Mouse (Mus musculus) spleen, adult 18-20 months (tissue): ENCODE results near the gene Spata22.
"Not testable (repeated sequence)": the region's sequence is repeated elsewhere in the genome, so short reads cannot be mapped to it uniquely, and the experiment has no call there.

ENCODE experiments used
- DNase-seq, 2 experiments: peaks; one replicate each; pipeline ENCODE4 v3.0.0; 2022; ENCODE audit warnings: mixed read lengths in 2 of 2

Gene Spata22

DNA sequence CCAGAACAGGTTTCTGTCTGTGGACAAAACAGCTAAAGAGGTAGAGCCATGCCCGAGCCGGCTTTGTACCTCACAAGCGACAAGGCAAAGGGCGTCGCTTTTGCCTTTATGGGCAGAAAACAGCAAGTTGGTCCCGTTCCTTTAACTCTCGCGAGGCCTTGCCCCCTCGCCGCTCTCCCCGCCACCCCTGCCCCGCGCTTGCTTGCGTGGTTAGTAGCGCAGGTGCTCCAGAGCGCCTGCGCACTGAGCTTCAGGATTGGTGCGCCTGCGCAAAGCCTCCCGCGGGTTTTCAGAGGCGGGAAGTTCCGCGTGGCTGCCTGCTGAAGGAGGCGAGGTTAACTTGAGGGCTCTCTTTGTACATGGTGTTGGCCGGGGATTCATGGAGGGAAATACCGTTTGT is at the start of gene Spata22, which contains the start of the genes Aspa and Gm49340:
TSS of gene Spata22 (plus strand) at position 300 of the 400 bp plus-strand sequence.
TSS of gene Aspa (minus strand) at position 155 of the 400 bp plus-strand sequence.
TSS of gene Gm49340 (plus strand) at position 300 of the 400 bp plus-strand sequence.
- no peak for DNase-seq

DNA sequence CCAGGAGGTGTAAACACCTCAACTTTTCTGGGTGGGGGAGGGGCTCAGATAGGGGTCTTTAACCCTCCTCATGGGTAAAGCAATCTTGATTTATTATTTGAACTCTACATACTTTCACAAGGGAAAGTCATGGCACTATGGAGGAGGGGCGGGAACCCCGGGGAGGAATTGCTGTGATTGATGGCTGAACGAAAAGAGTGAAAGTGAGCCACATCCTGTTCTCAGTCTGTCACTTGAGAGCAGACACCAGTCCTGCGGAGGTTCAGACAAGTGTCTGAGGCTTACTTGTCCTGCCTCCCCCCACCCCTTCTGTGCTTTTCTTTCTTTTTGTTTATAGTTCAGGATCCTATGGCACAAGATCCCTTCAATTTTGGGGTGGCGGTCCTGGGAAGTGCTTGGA is 48.8 kb upstream of the Spata22 start:
- no peak for DNase-seq

DNA sequence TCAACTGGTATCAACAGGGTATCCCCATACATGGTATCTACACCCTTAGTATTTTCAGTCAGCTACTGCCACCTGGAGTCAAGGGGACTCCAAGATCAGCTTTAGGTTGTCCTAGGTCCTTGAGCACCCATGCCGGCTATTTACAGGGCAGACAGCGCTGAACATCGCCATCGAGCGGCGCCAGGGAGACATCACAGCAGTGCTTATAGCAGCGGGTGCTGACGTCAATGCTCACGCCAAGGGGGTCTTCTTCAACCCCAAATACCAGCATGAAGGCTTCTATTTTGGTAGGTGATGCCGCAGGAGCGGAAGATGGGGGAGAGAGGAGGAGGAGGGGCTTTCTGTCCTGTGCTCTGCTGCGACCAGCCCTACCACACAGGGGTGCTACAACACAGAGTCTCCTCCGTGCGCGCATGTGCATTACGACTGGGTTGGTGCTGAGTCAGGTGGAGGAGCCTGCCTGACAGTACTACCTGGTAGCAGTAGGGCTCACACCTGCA is 48.0 kb upstream of the Spata22 start:
- peak in 1 of 2 experiments; percentile 4 for DNase-seq

DNA sequence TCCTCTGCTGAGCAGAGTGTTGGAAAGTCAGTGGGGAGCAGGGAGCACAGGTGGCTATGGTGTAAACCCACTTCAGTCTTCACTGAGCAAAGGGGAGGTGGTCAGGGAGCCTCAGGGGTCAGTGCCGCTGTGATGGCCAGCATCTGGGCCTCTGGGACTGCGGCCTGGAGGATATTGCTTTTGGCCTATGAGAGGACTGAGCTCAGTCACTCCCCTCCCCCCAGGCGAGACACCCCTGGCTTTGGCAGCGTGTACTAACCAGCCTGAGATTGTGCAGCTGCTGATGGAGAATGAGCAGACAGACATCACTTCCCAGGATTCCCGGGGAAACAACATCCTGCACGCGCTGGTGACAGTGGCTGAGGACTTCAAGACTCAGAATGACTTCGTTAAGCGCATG is 46.2 kb upstream of the Spata22 start:
- no peak for DNase-seq

DNA sequence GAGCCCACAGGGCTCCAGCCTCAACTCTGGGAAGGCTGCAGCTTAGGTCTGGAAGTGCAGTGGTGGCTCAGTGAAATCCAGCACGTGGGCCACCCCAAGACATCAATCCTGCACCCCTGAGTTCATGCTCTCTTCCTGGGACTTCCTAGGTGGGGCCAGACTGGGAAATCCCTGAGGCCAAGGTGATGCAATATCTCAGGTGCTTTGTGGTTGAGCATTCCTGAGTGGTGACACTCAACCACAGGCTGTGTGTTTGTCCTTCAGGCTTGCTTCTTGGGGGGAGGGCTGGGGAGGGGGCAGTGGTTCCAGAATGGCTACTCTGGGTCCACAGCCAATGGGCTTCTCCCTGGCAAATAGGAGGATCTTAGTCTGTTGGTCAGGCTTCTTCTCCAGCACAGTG is 45.6 kb upstream of the Spata22 start:
- DNase-seq: no peak

DNA sequence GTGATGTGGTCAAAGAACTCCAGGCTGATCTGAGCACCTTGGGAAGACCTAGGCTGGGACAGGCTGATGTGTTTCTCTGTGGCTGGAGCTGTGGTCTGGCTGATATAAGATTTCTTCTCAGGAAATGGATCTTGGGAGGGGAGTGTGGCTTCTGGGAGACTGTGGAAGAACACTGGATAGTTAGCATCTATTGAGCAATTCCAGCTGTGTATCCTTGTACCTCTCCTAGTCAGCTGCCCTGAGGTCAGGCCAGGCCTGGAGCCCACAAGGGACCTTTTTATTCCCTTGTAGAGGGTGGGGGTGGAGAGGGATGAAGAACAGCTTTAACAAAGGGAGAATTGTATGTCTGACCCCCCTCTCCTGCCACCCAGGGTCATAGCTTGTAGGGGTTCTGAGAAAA is 45.2 kb upstream of the Spata22 start:
- DNase-seq: no peak

DNA sequence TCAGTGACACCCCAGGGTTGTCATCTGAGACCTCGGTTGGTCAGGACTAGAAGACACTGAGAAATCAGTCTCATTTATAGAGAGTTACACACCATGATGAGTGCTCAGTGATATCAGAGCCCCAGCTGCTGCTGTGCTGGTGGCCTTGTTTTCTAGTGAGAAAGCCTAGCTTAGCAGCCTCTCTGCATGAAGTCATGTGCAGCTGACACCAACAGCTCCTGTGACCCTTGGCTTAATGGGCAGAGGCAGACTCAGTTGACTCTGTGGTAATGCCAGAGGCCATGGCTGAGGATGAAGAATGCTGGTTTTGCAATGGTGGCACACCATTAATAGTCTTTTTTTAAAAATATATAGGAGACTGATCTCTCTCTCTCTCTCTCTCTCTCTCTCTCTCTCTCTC is 39.9 kb upstream of the Spata22 start:
- no peak for DNase-seq

DNA sequence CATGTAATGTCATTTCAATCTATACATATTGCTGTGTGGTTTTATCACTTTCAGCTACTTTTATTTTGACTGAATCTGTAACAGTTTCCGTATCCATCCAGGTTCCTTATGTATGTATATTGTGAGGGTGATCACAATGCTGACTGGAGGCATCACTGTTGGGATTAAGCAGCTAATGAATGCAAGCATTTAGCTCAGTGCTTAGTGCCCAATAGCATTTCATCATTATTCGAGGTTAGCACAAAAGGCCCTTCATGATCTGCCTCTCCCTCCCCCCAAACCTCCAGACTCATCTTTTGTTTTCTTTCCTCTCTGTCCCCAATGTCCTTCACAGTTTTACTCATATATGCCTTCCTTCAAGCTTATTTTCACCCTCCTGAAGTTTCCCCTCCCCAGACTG is 26.4 kb upstream of the Spata22 start:
- DNase-seq: no peak

DNA sequence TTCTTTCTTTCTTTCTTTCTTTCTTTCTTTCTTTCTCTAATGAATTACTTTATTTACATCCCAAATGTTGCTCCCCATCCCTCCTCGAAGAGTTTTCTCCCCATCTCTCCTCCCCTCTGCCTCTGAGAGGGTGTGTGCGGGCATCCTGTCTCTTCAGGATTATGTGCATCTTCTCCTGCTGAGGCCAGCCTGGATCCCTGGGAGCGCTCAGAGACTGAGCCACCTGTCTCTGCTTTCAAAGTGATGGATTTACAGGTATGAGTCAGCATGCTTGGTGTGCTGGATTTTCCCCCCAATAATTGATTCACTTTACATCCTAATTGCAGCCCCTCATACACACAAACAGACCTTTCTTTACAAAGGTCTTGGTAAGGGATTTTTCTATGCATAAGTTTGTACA is 13.6 kb upstream of the Spata22 start:
- DNase-seq: no peak

DNA sequence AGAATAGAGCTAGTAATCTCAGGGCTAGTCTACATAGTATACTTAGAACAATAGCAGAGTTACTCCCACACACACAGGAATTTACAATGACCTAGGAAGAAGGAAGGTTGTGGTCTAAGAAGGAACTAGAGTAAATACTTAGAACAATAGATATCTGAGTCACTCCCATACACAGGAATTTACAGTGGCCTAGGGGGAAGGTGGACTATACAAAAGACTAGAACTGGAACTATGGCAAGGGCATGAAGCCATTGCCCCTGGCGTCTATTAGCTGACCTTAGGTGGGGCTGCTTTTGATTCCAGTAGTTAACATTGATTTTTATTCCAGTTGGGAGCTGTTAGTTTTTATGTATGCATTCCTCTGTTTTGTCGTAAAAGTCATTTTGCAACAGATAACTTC is 11.0 kb upstream of the Spata22 start:
- DNase-seq: not testable (repeated sequence)

DNA sequence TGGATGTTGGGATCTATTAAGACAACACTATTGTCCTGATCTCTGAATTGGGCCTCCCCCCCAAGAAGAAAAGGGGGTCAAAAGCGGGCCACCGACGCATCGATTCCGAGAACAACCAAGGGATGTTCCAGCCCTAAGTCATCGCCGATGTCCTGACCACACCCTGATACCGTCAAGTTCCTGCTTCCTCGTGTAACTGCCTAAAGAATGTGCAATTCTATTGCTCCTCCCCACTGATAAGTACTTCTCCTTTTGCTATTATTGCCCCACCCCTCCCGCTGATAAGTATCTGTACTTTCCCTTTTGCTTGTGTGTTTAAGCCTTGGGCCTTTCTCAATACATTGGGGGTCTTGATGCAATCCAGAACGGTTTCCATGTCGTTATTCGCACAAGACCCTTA is 8.5 kb upstream of the Spata22 start:
- not testable (repeated sequence) for DNase-seq

DNA sequence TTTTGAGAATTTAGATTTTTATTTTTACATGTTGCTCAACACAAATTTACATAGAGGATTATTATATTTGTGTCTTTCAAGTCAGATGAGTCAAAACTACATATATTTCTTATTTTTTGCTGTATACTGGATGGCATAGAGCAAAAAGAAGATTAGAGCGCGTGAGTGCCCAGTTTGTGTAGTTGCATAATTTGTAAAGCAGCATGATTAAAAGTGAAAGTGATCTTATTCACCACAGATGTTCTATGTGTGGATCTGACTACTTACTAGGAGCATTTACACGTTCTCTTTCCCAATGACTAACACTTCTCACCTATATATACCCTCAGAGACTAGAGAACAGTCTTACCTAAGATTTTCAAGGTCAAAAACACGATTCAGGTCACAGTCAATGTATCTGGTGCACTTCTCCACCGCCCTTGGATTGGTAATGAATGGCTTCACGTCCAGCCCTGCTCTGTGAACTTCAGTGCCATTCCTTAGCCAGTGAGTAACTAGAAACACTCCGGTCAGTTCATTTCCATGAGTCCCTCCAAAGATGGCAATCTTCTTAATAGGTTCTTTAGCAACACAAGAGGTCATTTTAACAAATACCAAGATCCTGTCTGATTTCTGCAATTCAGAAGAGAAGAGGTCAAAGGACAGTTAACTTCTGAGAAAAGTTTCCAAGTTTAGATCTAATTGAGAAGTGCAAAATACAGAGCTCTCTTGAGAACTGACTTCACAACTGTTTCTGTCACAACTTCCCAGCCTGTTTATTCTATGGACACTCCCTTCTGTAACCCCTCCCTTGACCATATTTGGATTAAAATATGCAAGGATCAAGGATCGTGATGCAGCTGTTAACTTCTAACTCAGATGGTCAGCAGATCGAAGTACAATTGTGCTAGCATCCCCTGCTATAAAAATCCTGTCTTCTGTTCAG is 5.4 kb upstream of the Spata22 start:
- no peak for DNase-seq

DNA sequence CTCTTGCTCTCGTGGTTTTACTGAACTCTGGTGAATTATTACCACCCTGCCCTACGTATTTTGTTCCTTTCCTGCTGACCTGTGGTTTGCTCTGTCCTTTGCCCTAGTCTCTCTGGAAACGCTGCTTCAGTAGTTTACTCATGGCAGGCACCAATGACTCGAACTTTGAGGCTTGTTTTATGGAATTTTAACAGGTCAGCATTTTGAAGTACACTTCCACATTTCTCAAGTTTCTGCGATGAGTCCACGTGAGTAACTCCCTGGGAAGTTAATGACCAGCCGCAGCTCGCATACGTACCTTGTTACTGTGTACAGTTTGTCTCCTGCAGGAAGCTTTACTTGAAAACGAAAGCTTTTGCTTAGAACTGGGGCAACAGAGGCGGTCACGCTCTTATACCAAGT is 3.1 kb upstream of the Spata22 start:
- DNase-seq: no peak

DNA sequence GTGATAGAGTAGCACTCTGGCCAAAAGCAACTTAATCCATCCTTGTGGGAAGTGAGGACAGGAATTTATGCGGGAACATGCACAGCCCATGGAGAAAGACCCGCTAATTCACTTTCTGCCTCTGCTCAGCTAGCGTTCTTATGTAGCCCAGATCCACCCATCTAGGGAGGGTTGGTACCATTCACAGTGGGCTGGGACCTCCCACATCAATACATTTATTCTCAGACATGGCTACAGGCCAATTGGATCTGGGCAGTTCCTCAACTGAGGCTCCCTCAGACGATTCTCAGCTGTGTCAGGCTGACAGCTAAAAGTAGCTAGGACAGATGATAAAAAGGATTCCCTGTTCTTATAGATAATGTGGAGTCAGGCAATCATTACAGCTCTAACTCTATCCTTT is 2.2 kb upstream of the Spata22 start:
- no peak for DNase-seq

DNA sequence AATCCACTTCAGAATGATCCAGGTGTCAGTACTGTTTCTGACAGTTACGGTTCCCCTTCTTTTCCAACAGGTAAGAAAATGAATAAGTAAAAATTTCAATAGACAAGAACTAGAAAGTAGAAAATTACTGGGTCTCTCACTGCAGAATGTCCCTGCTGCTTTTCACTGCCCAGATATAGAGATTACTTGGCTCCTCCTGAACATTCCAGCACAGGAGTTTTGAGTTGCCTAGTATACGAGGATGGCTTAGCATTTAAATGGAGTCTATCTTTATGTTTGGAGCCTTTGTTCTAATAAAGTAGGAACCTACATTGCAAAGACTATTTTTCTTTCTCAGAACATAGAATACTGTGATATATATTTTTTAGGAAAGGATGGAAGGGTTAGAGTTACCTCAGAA is 3.8 kb downstream of the Spata22 start:
- DNase-seq: no peak

DNA sequence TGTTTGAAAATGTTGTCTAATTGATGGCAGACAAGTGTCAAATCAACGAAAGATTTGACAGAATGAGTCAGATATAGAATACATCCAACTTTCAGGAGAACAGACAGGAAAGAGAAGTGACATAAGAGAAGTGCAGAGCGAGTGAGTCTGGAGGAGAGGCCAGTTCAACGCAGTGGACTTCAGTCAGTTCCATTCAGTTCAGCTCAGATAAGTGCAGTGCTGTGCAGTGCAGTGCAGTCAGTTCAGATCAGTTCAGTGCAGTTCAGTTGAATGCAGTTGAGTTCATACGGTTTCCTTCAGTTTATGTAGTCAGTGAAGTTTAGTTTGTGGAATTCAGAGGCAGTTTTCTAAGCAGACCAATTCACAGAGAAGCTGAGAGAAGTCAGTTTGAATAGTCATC is 7.4 kb downstream of the Spata22 start:
- no peak for DNase-seq

DNA sequence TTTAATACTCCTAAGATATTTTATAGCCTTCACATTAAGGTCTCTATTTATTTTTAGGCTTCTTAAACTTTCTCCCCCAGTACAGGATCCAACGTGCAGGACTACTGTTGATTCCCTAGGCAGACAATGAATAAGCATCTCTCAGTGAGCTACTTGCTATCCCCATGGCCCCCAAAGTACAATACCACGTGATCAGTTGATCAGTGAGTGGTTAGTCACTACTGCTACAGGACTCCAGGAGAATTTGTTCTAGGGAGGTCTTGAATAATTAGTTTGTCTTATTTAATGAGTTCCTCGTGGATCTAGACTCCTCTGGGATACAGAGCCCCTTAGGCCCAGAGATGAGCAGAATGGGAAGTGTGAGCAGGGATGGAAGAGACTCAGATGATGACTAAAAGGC is 20.9 kb downstream of the Spata22 start, which contains the start of gene Olfr20:
TSS of gene Olfr20 (plus strand) at position 301 of the 400 bp plus-strand sequence.
- no peak for DNase-seq

DNA sequence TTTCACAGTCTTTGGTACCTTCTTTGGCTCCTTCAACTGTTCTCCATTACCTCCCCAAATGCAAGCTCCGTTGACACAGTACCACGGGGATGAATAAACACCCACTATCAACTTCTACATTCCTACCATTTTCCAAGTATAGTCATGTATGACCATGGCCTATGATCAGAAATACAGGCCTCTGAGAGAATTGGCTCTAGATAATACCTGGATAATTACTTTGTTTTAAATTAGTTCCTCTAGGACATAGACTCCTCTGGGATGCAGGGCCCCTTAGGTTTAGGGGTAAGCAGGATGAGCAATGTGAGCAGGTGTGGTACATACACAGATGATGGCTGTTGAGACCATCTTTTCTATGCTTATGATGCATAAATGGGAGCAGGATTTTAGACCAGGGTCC is 41.4 kb downstream of the Spata22 start, which contains the start of gene Olfr376:
TSS of gene Olfr376 (plus strand) at position 301 of the 400 bp plus-strand sequence.
- DNase-seq: no peak

DNA sequence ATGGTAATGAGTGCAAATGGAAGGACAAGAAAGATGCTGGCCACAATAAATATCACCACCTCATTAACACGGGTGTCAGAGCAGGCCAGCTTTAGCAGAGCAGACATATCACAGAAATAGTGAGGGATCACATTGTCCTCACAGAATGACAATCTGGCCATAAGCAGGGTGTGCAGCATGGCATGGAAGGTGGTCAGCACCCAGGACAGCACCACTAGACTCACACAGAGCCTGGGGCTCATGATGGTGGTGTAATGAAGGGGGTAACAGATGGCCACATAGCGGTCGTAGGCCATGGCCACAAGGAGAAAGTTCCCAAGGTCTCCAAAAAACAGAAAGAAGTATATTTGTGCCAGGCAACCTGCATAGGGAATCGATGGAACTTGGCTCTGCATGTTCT is 65.8 kb downstream of the Spata22 start:
- DNase-seq: no peak
